Mouse (Mus musculus): ENCODE results near the gene Nr5a1. TPM values are rescaled to one million over a fixed set of nuclear protein-coding genes. Genes with fewer than 3 reads are reported as not detected.

The Nr5a1 gene
- total and polyA plus RNA-seq, 3 experiments, result 0.04 TPM; not detected in 2

- H3K79me2 ChIP-seq (replicated peaks; ENCODE audit: control insufficient read depth, extremely low read depth, insufficient read depth, poor library complexity, severe bottlenecking), result no peaks in the 10 kb centered on the region
- peaks cover 8 to 9% of the 10 kb centered on the region in 2 experiments; a peak in 3 of 4 replicates for H3K4me1 ChIP-seq (ENCODE audit: control insufficient read depth in 1 of 2, insufficient read depth in 2 of 2)
- no peak for TF ChIP-seq MEF2A (IDR thresholded peaks at IDR 0.05; ENCODE audit: borderline replicate concordance, low read depth, low read length)
- TF ChIP-seq NRF1 (IDR thresholded peaks at IDR 0.05; ENCODE audit: low read depth, low read length), result no peak
- no peak for TF ChIP-seq NELFE (IDR thresholded peaks at IDR 0.05; ENCODE audit: low read depth, low read length)
- TF ChIP-seq MAZ (IDR thresholded peaks at IDR 0.05; ENCODE audit: low read depth, low read length), result no peak
- TF ChIP-seq ETS1 (conservative IDR thresholded peaks at IDR 0.05; ENCODE audit: low read depth, low read length), result no peak
- no peak for TF ChIP-seq TBP (conservative IDR thresholded peaks at IDR 0.05; ENCODE audit: low read depth, low read length)
- no peak for TF ChIP-seq PAX5 (IDR thresholded peaks at IDR 0.05; ENCODE audit: low read length)
- TF ChIP-seq POLR2A (IDR thresholded peaks at IDR 0.05; ENCODE audit: low read depth, low read length), result no peak
- TF ChIP-seq MAX (IDR thresholded peaks at IDR 0.05; ENCODE audit: low read length), result no peak
- TF ChIP-seq BHLHE40 (IDR thresholded peaks at IDR 0.05; ENCODE audit: low read depth, low read length), result no peak
- TF ChIP-seq E2F4 (IDR thresholded peaks at IDR 0.05; ENCODE audit: insufficient replicate concordance, low read depth, low read length), result no peak
- no peak for TF ChIP-seq USF2 (conservative IDR thresholded peaks at IDR 0.05; ENCODE audit: low read depth, low read length)
- TF ChIP-seq SMC3 (IDR thresholded peaks at IDR 0.05; ENCODE audit: low read depth, low read length), result no peak
- no peak for TF ChIP-seq RCOR1 (conservative IDR thresholded peaks at IDR 0.05; ENCODE audit: low read depth, low read length)
- no peak for TF ChIP-seq ZC3H11A (IDR thresholded peaks at IDR 0.05; ENCODE audit: low read depth, low read length)
- TF ChIP-seq TCF12 (IDR thresholded peaks at IDR 0.05; ENCODE audit: low read depth, low read length), result no peak
- TF ChIP-seq KAT2A (IDR thresholded peaks at IDR 0.05; ENCODE audit: insufficient replicate concordance, low read length), result no peak
- no peak for TF ChIP-seq SIN3A (IDR thresholded peaks at IDR 0.05; ENCODE audit: low read length)
- no peak for TF ChIP-seq RAD21 (IDR thresholded peaks at IDR 0.05; ENCODE audit: low read depth, low read length)
- peaks cover 4% of the 10 kb centered on the region for H3K27me3 ChIP-seq (replicated peaks)
- dilution Hi-C loops (cut with MboI; ENCODE audit: extremely low pct_ligation_motif_present, extremely low pct_unique_long_range_greater_than_20kb, low sequenced_read_pairs), result no loop called here
- H3K4me3 ChIP-seq (replicated peaks in 1 of 3; ENCODE audit: low read depth in 2 of 3, low read length in 2 of 3, poor library complexity in 1 of 3), result no peak overlapping the region
- no peak overlapping the region for H3K9ac ChIP-seq (ENCODE audit: insufficient read depth, low read depth)
- in situ Hi-C loops (cut with MboI; ENCODE audit: low pct_ligation_motif_present, low pct_unique_long_range_greater_than_20kb, low sequenced_read_pairs), result loop anchor here (25.0 kb wide), 1 partner anchor 210 kb away; no protein-coding TSS in a partner anchor
- no peak overlapping the region for H3K4me2 ChIP-seq (ENCODE audit: insufficient read depth, low read depth, poor library complexity, severe bottlenecking)
- no peak for DNase-seq (ENCODE audit: extremely low read depth)
- H3K9me3 ChIP-seq (replicated peaks; ENCODE audit: low read length), result peaks cover 13% of the 10 kb centered on the region
- H3K27ac ChIP-seq (ENCODE audit: insufficient read depth, low read depth), result no peak overlapping the region
- H3K36me3 ChIP-seq (replicated peaks in 1 of 2; ENCODE audit: control insufficient read depth in 1 of 2, insufficient read depth in 1 of 2, low read length in 1 of 2), result no peaks in the 10 kb centered on the region
These were observed 61.6 kb downstream of the Nr5a1 start for GRCm38 (mm10) chr2:38652565-38653292.

GRCm38 (mm10) chr2:38652098-38652497, 62.2 kb downstream of the Nr5a1 start:
- peaks cover 8 to 9% of the 10 kb centered on the region in 2 experiments; a peak in 3 of 4 replicates for H3K4me1 ChIP-seq (ENCODE audit: control insufficient read depth in 1 of 2, insufficient read depth in 2 of 2)
- no peak for DNase-seq (ENCODE audit: extremely low read depth)
- in situ Hi-C loops (cut with MboI; ENCODE audit: low pct_ligation_motif_present, low pct_unique_long_range_greater_than_20kb, low sequenced_read_pairs) (loop anchor here (25.0 kb wide), 1 partner anchor 210 kb away; no protein-coding TSS in a partner anchor), dilution Hi-C loops (cut with MboI; ENCODE audit: extremely low pct_ligation_motif_present, extremely low pct_unique_long_range_greater_than_20kb, low sequenced_read_pairs) (no loop called here)
- H3K4me2 ChIP-seq (ENCODE audit: insufficient read depth, low read depth, poor library complexity, severe bottlenecking), result no peak overlapping the region
- H3K36me3 ChIP-seq (replicated peaks in 1 of 2; ENCODE audit: control insufficient read depth in 1 of 2, insufficient read depth in 1 of 2, low read length in 1 of 2), result no peaks in the 10 kb centered on the region
- peaks cover 13% of the 10 kb centered on the region for H3K9me3 ChIP-seq (replicated peaks; ENCODE audit: low read length)
- H3K79me2 ChIP-seq (replicated peaks; ENCODE audit: control insufficient read depth, extremely low read depth, insufficient read depth, poor library complexity, severe bottlenecking), result no peaks in the 10 kb centered on the region
- H3K27me3 ChIP-seq (replicated peaks), result peaks cover 3% of the 10 kb centered on the region
- no peak overlapping the region for H3K27ac ChIP-seq (ENCODE audit: insufficient read depth, low read depth)
- H3K9ac ChIP-seq (ENCODE audit: insufficient read depth, low read depth), result no peak overlapping the region
- no peak overlapping the region for H3K4me3 ChIP-seq (replicated peaks in 1 of 3; ENCODE audit: low read depth in 2 of 3, low read length in 2 of 3, poor library complexity in 1 of 3)
- TF ChIP-seq PAX5 (IDR thresholded peaks at IDR 0.05; ENCODE audit: low read length), result no peak
- TF ChIP-seq RCOR1 (conservative IDR thresholded peaks at IDR 0.05; ENCODE audit: low read depth, low read length), result no peak
- TF ChIP-seq POLR2A (IDR thresholded peaks at IDR 0.05; ENCODE audit: low read depth, low read length), result no peak
- no peak for TF ChIP-seq SIN3A (IDR thresholded peaks at IDR 0.05; ENCODE audit: low read length)
- no peak for TF ChIP-seq EP300 (IDR thresholded peaks at IDR 0.05; ENCODE audit: low read length)
- no peak for TF ChIP-seq MAFK (IDR thresholded peaks at IDR 0.05; ENCODE audit: insufficient replicate concordance, low read length)
- TF ChIP-seq SMC3 (IDR thresholded peaks at IDR 0.05; ENCODE audit: low read depth, low read length), result no peak
- no peak for TF ChIP-seq RAD21 (IDR thresholded peaks at IDR 0.05; ENCODE audit: low read depth, low read length)
- no peak for TF ChIP-seq ZNF384 (IDR thresholded peaks at IDR 0.05; ENCODE audit: low read depth, low read length)
- TF ChIP-seq JUN (IDR thresholded peaks at IDR 0.05; ENCODE audit: insufficient read depth, low read depth, low read length), result no peak
- TF ChIP-seq UBTF (IDR thresholded peaks at IDR 0.05; ENCODE audit: low read depth, low read length), result no peak
